Mouse (Mus musculus) cerebellum, adult 18-20 months (tissue): ENCODE measurements around the gene Gm7682.
"Not testable (repeated sequence)": the region's sequence is repeated elsewhere in the genome, so short reads cannot be mapped to it uniquely, and the experiment has no call there.

Source experiments
- DNase-seq, 2 experiments: peaks; one replicate each; pipeline ENCODE4 v3.0.0; 2021

Gm7682 gene

DNA sequence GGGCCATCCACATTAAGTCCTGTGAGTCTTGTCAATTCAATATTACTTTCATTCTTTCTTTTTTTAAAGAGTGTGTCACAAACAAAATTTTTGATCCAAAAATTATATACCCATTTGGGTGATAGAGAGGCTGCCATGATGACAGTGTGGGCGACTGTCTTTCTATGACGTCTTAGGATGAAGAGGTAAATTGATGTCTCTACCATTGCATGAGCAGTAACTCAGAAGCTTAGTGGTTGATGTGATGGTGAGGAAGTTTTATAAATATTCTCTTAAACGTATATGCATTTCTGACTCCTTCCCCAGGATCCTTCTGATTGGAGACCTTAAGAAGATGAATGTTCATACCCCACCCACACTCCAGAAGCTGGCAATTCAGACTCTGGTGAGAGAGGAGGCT, at the start of gene Gm7682:
TSS of gene Gm7682 (plus strand) at position 301 of the 400 bp plus-strand sequence.
- not testable (repeated sequence) for DNase-seq
